Mouse (Mus musculus) heart, postnatal 0 days (tissue): ENCODE measurements around the gene Map4.

Experiments
- CTCF ChIP-seq: IDR thresholded peaks from 2 replicates; pipeline ENCODE4 v1.5.1; 2016; ENCODE audit warnings: antibody characterized with exemption, control low read depth, low read depth
- EP300 ChIP-seq: IDR thresholded peaks from 2 replicates; pipeline ENCODE4 v1.6.1; 2016; ENCODE audit warnings: antibody characterized with exemption, low read depth

DNA sequence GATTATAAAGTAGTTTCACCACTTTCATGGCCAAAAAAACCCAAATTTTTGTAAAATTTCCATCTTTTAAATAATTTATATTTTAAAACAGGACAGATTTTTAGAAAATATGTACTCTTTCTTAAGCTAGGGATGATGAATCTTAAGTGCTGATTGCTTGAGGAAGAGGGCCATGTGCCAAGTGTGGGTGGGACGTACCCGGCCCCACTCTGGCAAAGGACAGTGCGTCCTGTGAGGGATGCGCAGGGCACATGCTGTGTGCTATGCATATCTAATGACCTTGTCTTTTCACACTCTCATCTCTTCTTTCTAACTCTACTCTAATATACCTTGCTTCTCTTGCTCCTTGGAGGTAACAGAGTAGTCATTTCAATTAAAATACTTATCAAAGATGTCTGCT is 66.2 kb downstream of the Map4 start:
- TF ChIP-seq CTCF (no peak), EP300 (no peak)
